Mouse (Mus musculus) heart, adult 2 months (tissue): Measurements from ENCODE around the gene Lima1.

ENCODE experiments used
- EP300 ChIP-seq: fragments of 200-500 bp; IDR thresholded peaks from 2 replicates; pipeline ENCODE4 v1.6.1; 2011; ENCODE audit warnings: low read depth, low read length, control low read depth; ENCODE audit not compliant: insufficient read depth
- POLR2A ChIP-seq: fragments of 200-500 bp; IDR thresholded peaks from 2 replicates; pipeline ENCODE4 v1.6.1; 2011; ENCODE audit warnings: mild to moderate bottlenecking, low read depth, low read length, control low read depth; ENCODE audit not compliant: insufficient read depth

DNA sequence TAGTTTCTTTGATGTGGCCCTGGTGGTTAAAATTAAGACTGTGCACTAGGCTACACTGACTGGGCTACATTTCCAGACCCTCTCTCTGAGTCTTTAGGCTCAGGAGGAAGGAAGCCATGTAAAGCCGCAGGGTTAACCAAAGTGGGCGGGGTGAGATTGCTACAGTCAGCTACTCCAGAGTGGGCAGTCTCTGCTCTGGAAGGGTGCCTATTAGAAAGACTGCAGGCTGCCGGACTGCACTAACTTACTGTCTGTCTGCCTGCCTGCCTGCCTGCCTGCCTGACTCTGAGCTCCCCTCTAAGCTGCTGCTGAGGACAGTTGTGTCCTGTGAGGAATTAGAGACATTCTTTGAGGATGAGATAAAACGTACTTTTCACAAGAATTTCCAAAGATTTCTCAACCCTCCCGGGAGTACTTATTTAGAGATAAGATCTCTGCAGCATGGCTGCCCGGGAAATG lies 72.0 kb downstream of the Lima1 start:
- TF ChIP-seq POLR2A (no peak), EP300 (no peak)
